Mouse (Mus musculus) intestine, embryonic 16.5 days (tissue): ENCODE results near the gene Gm10972. TPM values are rescaled to one million over a fixed set of nuclear protein-coding genes. Genes with fewer than 3 reads are reported as not detected.
"Not testable (repeated sequence)": the region's sequence is repeated elsewhere in the genome, so short reads cannot be mapped to it uniquely, and the experiment has no call there.

ENCODE experiments used
- ATAC-seq: fragments of 200-750 bp; cut with Nextera tagmentation; 2 replicates; pipeline ENCODE4 v1.8.0; 2017; ENCODE audit warnings: moderate TSS enrichment, moderate library complexity
- H3K27ac ChIP-seq: fragments of 300-500 bp; sonication (generic); 2 replicates; pipeline ENCODE4 v1.5.1; 2014; ENCODE audit warnings: mild to moderate bottlenecking, low read length
- H3K27me3 ChIP-seq: fragments of 300-500 bp; sonication (generic); replicated peaks from 2 replicates; pipeline ENCODE4 v1.6.1; 2014; ENCODE audit warnings: low read length, control low read depth, mixed read lengths; ENCODE audit not compliant: control insufficient read depth, insufficient read depth
- H3K36me3 ChIP-seq: fragments of 300-500 bp; sonication (generic); 2 replicates; pipeline ENCODE4 v1.6.1; 2014; ENCODE audit warnings: low read length, control low read depth; ENCODE audit not compliant: control insufficient read depth, insufficient read depth
- H3K4me1 ChIP-seq: fragments of 300-500 bp; sonication (generic); 2 replicates; pipeline ENCODE4 v1.6.1; 2014; ENCODE audit warnings: low read length, control low read depth, mixed read lengths; ENCODE audit not compliant: control insufficient read depth, insufficient read depth
- H3K4me2 ChIP-seq: fragments of 300-500 bp; sonication (generic); 2 replicates; pipeline ENCODE4 v1.6.1; 2014; ENCODE audit warnings: low read depth, low read length, control low read depth
- H3K4me3 ChIP-seq: fragments of 300-500 bp; sonication (generic); 2 replicates; pipeline ENCODE4 v1.5.1; 2014; ENCODE audit warnings: mild to moderate bottlenecking, low read length
- H3K9ac ChIP-seq: fragments of 300-500 bp; sonication (generic); 2 replicates; pipeline ENCODE4 v1.6.1; 2014; ENCODE audit warnings: low read depth, low read length
- H3K9me3 ChIP-seq: fragments of 300-500 bp; sonication (generic); 2 replicates; pipeline ENCODE4 v1.6.1; 2016; ENCODE audit warnings: low read length, control low read depth; ENCODE audit not compliant: control insufficient read depth
- WGBS: fragments of 180-500 bp; shearing (Covaris S2); extraction: QIAGEN DNeasy Blood & Tissue Kit; methylation state at CpG from one replicate; pipeline ENCODE4 v1.1.7; 2014; 5-methylcytosine and 5-hydroxymethylcytosine counted together
- polyA plus RNA-seq: library from polyadenylated mRNA; unstranded; fragments of >200 nt; fragmentation: Nextera tagmentation; extraction: Ambion mirVana; gene quantifications from 2 replicates; pipeline ENCODE4 v1.2.1, GENCODE M21; 2015

The Gm10972 gene
- not detected in 2 replicates for polyA plus RNA-seq

GRCm38 (mm10) chr3:94642495-94643162 is at the start of gene Gm10972:
TSS of gene Gm10972 (plus strand) at chr3:94643112.
- WGBS: 49% methylated on average over 2 of the region's 2 CpGs
- H3K27me3 ChIP-seq, H3K4me2 ChIP-seq, H3K36me3 ChIP-seq, H3K27ac ChIP-seq, ATAC-seq, H3K9ac ChIP-seq, H3K4me1 ChIP-seq, H3K4me3 ChIP-seq, H3K9me3 ChIP-seq: not testable (repeated sequence)

- Histone ChIP-seq H3K27me3 (no peaks in the 10 kb centered on the region), H3K27ac (no peak overlapping the region), H3K36me3 (no peaks in the 10 kb centered on the region), H3K9me3 (no peaks in the 10 kb centered on the region), H3K4me3 (no peak overlapping the region), H3K9ac (no peak overlapping the region), H3K4me2 (no peak overlapping the region), H3K4me1 (no peaks in the 10 kb centered on the region)
- 91% methylated on average over 6 of the region's 6 CpGs for WGBS
- ATAC-seq: no peak
Observed at GRCm38 (mm10) chr3:94595871-94596287, 47.0 kb upstream of the Gm10972 start.

- Histone ChIP-seq H3K9me3 (no peaks in the 10 kb centered on the region), H3K4me3 (no peak overlapping the region), H3K4me1 (no peaks in the 10 kb centered on the region), H3K27me3 (no peaks in the 10 kb centered on the region), H3K27ac (no peak overlapping the region), H3K36me3 (no peaks in the 10 kb centered on the region), H3K4me2 (no peak overlapping the region), H3K9ac (no peak overlapping the region)
- WGBS: 54% methylated on average over 3 of the region's 3 CpGs
- ATAC-seq: no peak
Observed at GRCm38 (mm10) chr3:94597224-94597779, 45.6 kb upstream of the Gm10972 start.

- no peak overlapping the region for H3K9ac ChIP-seq
- H3K4me3 ChIP-seq: no peak overlapping the region
- no peaks in the 10 kb centered on the region for H3K36me3 ChIP-seq
- WGBS: under 1% methylated on average over 4 of the region's 4 CpGs
- no peak for ATAC-seq
- no peaks in the 10 kb centered on the region for H3K9me3 ChIP-seq
- H3K27me3 ChIP-seq: no peaks in the 10 kb centered on the region
- no peaks in the 10 kb centered on the region for H3K4me1 ChIP-seq
- no peak overlapping the region for H3K27ac ChIP-seq
- no peak overlapping the region for H3K4me2 ChIP-seq
Observed at GRCm38 (mm10) chr3:94601959-94602358, 41.0 kb upstream of the Gm10972 start.

GRCm38 (mm10) chr3:94609621-94610020 is 33.3 kb upstream of the Gm10972 start:
- H3K27ac ChIP-seq: no peak overlapping the region
- ATAC-seq: no peak
- H3K36me3 ChIP-seq: no peaks in the 10 kb centered on the region
- 91% methylated on average over 3 of the region's 3 CpGs for WGBS
- H3K9ac ChIP-seq: no peak overlapping the region
- no peak overlapping the region for H3K4me3 ChIP-seq
- H3K4me2 ChIP-seq: no peak overlapping the region
- H3K27me3 ChIP-seq: no peaks in the 10 kb centered on the region
- H3K9me3 ChIP-seq: no peaks in the 10 kb centered on the region
- no peaks in the 10 kb centered on the region for H3K4me1 ChIP-seq

- no peaks in the 10 kb centered on the region for H3K4me1 ChIP-seq
- H3K4me2 ChIP-seq: no peak overlapping the region
- no peak overlapping the region for H3K9ac ChIP-seq
- H3K27ac ChIP-seq: no peak overlapping the region
- 73% methylated on average over 2 of the region's 2 CpGs for WGBS
- no peak overlapping the region for H3K4me3 ChIP-seq
- H3K9me3 ChIP-seq: no peaks in the 10 kb centered on the region
- no peak for ATAC-seq
- no peaks in the 10 kb centered on the region for H3K27me3 ChIP-seq
- H3K36me3 ChIP-seq: no peaks in the 10 kb centered on the region
Observed at GRCm38 (mm10) chr3:94610581-94610980, 32.3 kb upstream of the Gm10972 start.

- no peaks in the 10 kb centered on the region for H3K9me3 ChIP-seq
- ATAC-seq: no peak
- no peaks in the 10 kb centered on the region for H3K27me3 ChIP-seq
- H3K4me2 ChIP-seq: no peak overlapping the region
- H3K36me3 ChIP-seq: no peaks in the 10 kb centered on the region
- no peak overlapping the region for H3K27ac ChIP-seq
- H3K4me1 ChIP-seq: no peaks in the 10 kb centered on the region
- H3K9ac ChIP-seq: no peak overlapping the region
- H3K4me3 ChIP-seq: no peak overlapping the region
- 64% methylated on average over 4 of the region's 4 CpGs for WGBS
Observed at GRCm38 (mm10) chr3:94611343-94611742, 31.6 kb upstream of the Gm10972 start.

GRCm38 (mm10) chr3:94611834-94612233 is 31.1 kb upstream of the Gm10972 start:
- Histone ChIP-seq H3K9me3 (no peaks in the 10 kb centered on the region), H3K27ac (no peak overlapping the region), H3K4me3 (no peak overlapping the region), H3K27me3 (no peaks in the 10 kb centered on the region), H3K4me1 (no peaks in the 10 kb centered on the region), H3K9ac (no peak overlapping the region), H3K4me2 (no peak overlapping the region), H3K36me3 (no peaks in the 10 kb centered on the region)
- ATAC-seq: no peak
- 72% methylated on average over 5 of the region's 5 CpGs for WGBS

GRCm38 (mm10) chr3:94612274-94612673 is 30.6 kb upstream of the Gm10972 start:
- ATAC-seq: no peak
- H3K4me3 ChIP-seq: no peak overlapping the region
- 82% methylated on average over 1 of the region's 1 CpGs for WGBS

More at GRCm38 (mm10) chr3:94612274-94612673, 30.6 kb upstream of the Gm10972 start:
- Histone ChIP-seq H3K4me1 (no peaks in the 10 kb centered on the region), H3K27ac (no peak overlapping the region), H3K36me3 (no peaks in the 10 kb centered on the region), H3K4me2 (no peak overlapping the region), H3K9ac (no peak overlapping the region), H3K9me3 (no peaks in the 10 kb centered on the region), H3K27me3 (no peaks in the 10 kb centered on the region)
